Mouse (Mus musculus): ENCODE data around the gene Stk32b.

GRCm38 (mm10) chr5:37752027-37752967 lies 35.3 kb upstream of the Stk32b start:
- no peak for TF ChIP-seq GATA1 (IDR thresholded peaks at IDR 0.05; ENCODE audit: borderline replicate concordance, low read length)
- TF ChIP-seq FLI1 (IDR thresholded peaks at IDR 0.05; ENCODE audit: low read length) = no peak
